28 mouse cellular contexts compared by ENCODE assay signal in the genomic region with DNA sequence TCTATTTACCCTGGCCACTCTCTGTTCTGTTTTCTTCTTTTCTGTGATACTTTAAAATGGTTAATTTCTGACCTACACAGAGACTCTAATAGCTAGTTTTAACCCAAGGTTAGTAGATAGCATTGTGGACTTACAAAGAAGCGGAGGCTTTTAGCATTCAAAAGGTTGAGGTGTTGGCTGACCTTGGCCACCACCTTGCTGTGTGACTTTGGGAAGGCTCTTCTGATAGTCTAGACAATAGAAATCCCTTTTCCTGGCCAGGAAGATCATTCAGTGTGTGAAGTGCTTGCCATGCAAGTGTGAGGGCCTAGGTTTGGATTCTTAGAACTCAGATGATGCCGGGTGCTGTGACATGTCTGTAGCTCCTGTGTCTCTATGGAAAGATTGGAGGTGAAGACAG.
"Had no signal": no experiment of that assay in that cellular context is flagged by ENCODE, and none has a peak within 500 bp of the region (broad histone marks: within the 10 kb centered on the region; RNA-seq: fewer than 3 reads in every experiment).

No protein-coding gene starts in this region.

- H3K27me3 ChIP-seq: limb, embryonic 13.5 days; limb, embryonic 15.5 days; liver, embryonic 12.5 days; liver, embryonic 13.5 days; liver, embryonic 15.5 days; lung, embryonic 15.5 days; midbrain, embryonic 13.5 days; midbrain, embryonic 15.5 days; neural tube, embryonic 12.5 days had no signal

- H3K27ac ChIP-seq: limb, embryonic 10.5 days; limb, embryonic 12.5 days; limb, embryonic 13.5 days; limb, embryonic 15.5 days; liver, embryonic 12.5 days; liver, embryonic 13.5 days; liver, embryonic 14.5 days; liver, embryonic 15.5 days; lung, embryonic 15.5 days; macrophage; midbrain, embryonic 10.5 days; midbrain, embryonic 12.5 days; midbrain, embryonic 13.5 days; midbrain, embryonic 15.5 days; neural tube, embryonic 12.5 days had no signal

- DNase-seq: left cerebral cortex, postnatal 4 days; liver; liver, embryonic 13.5 days; liver, postnatal 0 days; lung, adult 18-20 months; lung, adult 2 months; lung, embryonic 14.5 days; lung, postnatal 10 days; lung, postnatal 14 days; lung, postnatal 36 days; lung, postnatal 4 days; midbrain, embryonic 14.5 days had no signal

- H3K9me3 ChIP-seq: limb, embryonic 10.5 days; limb, embryonic 12.5 days; limb, embryonic 13.5 days; limb, embryonic 15.5 days; liver, embryonic 12.5 days; liver, embryonic 13.5 days; liver, embryonic 15.5 days; lung, embryonic 15.5 days; megakaryocyte, embryonic 14.5 days; midbrain, embryonic 10.5 days; midbrain, embryonic 12.5 days; midbrain, embryonic 13.5 days; midbrain, embryonic 15.5 days; neural tube, embryonic 12.5 days had no signal

- H3K4me1 ChIP-seq: limb, embryonic 15.5 days; liver, embryonic 12.5 days; liver, embryonic 13.5 days; lung, embryonic 15.5 days; neural tube, embryonic 12.5 days had no signal

- H3K4me3 ChIP-seq: limb, embryonic 10.5 days; limb, embryonic 12.5 days; limb, embryonic 13.5 days; limb, embryonic 15.5 days; liver, embryonic 12.5 days; liver, embryonic 13.5 days; liver, embryonic 15.5 days; lung, embryonic 15.5 days; megakaryocyte, embryonic 14.5 days; midbrain, embryonic 10.5 days; midbrain, embryonic 12.5 days; midbrain, embryonic 13.5 days; midbrain, embryonic 15.5 days; myocyte; neural tube, embryonic 12.5 days had no signal

- H3K36me3 ChIP-seq: limb, embryonic 10.5 days; limb, embryonic 12.5 days; limb, embryonic 13.5 days; limb, embryonic 15.5 days; liver, embryonic 12.5 days; liver, embryonic 13.5 days; liver, embryonic 15.5 days; lung, embryonic 15.5 days; midbrain, embryonic 10.5 days; midbrain, embryonic 12.5 days; midbrain, embryonic 13.5 days; midbrain, embryonic 15.5 days; neural tube, embryonic 12.5 days had no signal
